Mouse (Mus musculus): Measurements from ENCODE around the gene Spock2. TPM values are rescaled to one million over a fixed set of nuclear protein-coding genes. Genes with fewer than 3 reads are reported as not detected.
"Not testable (repeated sequence)": the region's sequence is repeated elsewhere in the genome, so short reads cannot be mapped to it uniquely, and the experiment has no call there.

Spock2 gene
- polyA plus RNA-seq, 3 experiments from 2014 or later, result 1.5 to 8.7 (median 8.0) TPM

- no peak for ATAC-seq
Measured at GRCm38 (mm10) chr10:60151107-60151663, 45.2 kb downstream of the Spock2 start.

- no peak for ATAC-seq
Measured at GRCm38 (mm10) chr10:60156016-60156415, 50.0 kb downstream of the Spock2 start.

- ATAC-seq, result no peak
Measured at GRCm38 (mm10) chr10:60158144-60158543, 52.1 kb downstream of the Spock2 start.

GRCm38 (mm10) chr10:60161397-60161796 lies 55.4 kb downstream of the Spock2 start:
- not testable (repeated sequence) for ATAC-seq

- ATAC-seq, result not testable (repeated sequence)
Measured at GRCm38 (mm10) chr10:60162184-60162972, 56.4 kb downstream of the Spock2 start.

- ATAC-seq, result no peak
Measured at GRCm38 (mm10) chr10:60162973-60163255, 56.9 kb downstream of the Spock2 start.

- ATAC-seq, result no peak
Measured at GRCm38 (mm10) chr10:60164869-60165268, 58.9 kb downstream of the Spock2 start.

GRCm38 (mm10) chr10:60166068-60166467 lies 60.0 kb downstream of the Spock2 start:
- no peak for ATAC-seq

GRCm38 (mm10) chr10:60168306-60168705 lies 62.3 kb downstream of the Spock2 start:
- ATAC-seq, result no peak

GRCm38 (mm10) chr10:60168960-60169359 lies 62.9 kb downstream of the Spock2 start:
- no peak for ATAC-seq

- ATAC-seq, result no peak
Measured at GRCm38 (mm10) chr10:60170326-60171089, 64.5 kb downstream of the Spock2 start.

- ATAC-seq, result no peak
Measured at GRCm38 (mm10) chr10:60171368-60171767, 65.3 kb downstream of the Spock2 start.

GRCm38 (mm10) chr10:60172306-60172705 lies 66.3 kb downstream of the Spock2 start:
- ATAC-seq, result no peak

GRCm38 (mm10) chr10:60173035-60173434 lies 67.0 kb downstream of the Spock2 start:
- no peak for ATAC-seq

GRCm38 (mm10) chr10:60174506-60174905 lies 68.5 kb downstream of the Spock2 start:
- ATAC-seq, result no peak

- ATAC-seq, result not testable (repeated sequence)
Measured at GRCm38 (mm10) chr10:60175306-60175705, 69.3 kb downstream of the Spock2 start.

Other genes starting within 250 kb of the Spock2 start
- gene Dnajb12, start 226.7 kb upstream of the Spock2 start, polyA plus RNA-seq (2017; shearing (Covaris generic)), result 10 to 100 TPM; 15.7 to 18.1 (median 17.4) TPM
- gene Ddit4, start 154.4 kb upstream of the Spock2 start, polyA plus RNA-seq (2017; shearing (Covaris generic)), result 10 to 100 TPM; 11.5 to 25.9 (median 14.4) TPM
- gene Ascc1, start 103.4 kb upstream of the Spock2 start, polyA plus RNA-seq (2017; shearing (Covaris generic)), result 10 to 100 TPM; 33.7 to 57.6 (median 44.3) TPM
- gene Anapc16, start 103.1 kb upstream of the Spock2 start, polyA plus RNA-seq (2017; shearing (Covaris generic)), result 10 to 100 TPM; 89.0 to 99.4 (median 91.1) TPM
- under 1 TPM in 2 of 3 experiments, not detected in 1; 0.36 to 0.40 TPM for gene Chst3, start 113.0 kb downstream of the Spock2 start, polyA plus RNA-seq (2017; shearing (Covaris generic))
- 100 to 1,000 TPM in 2 of 3 experiments, 10 to 100 TPM in 1; 79.4 to 218 (median 211) TPM for gene Psap, start 171.4 kb downstream of the Spock2 start, polyA plus RNA-seq (2017; shearing (Covaris generic))
- 100 to 1,000 TPM; 181 to 200 (median 196) TPM for gene Vsir, start 240.6 kb downstream of the Spock2 start, polyA plus RNA-seq (2017; shearing (Covaris generic))

Measured in inflammation-experienced regulatory T-cells, adult 6 months (primary cell).